Mouse (Mus musculus) heart, postnatal 14 days (tissue): Measurements from ENCODE around the gene Snx19. TPM values are rescaled to one million over a fixed set of nuclear protein-coding genes. Genes with fewer than 3 reads are reported as not detected.
A peak's percentile ranks its signal among the peaks of the same experiment; 100 is the strongest.

ENCODE experiments used
- DNase-seq, 2 experiments: peaks; one replicate each; pipeline ENCODE4 v3.0.0; 2021 to 2022
- intact Hi-C: fragments of 180-260 bp; cut with DNase I; formaldehyde crosslinking; loops from one replicate; pipeline ENCODE4 v1.15.1; 2025
- total RNA-seq, 2 experiments: library from RNA; stranded (reverse); gene quantifications; 2 replicates each; pipeline ENCODE4 v1.2.3; 2021

The Snx19 gene
- total RNA-seq, 2 experiments from 2014 or later: 24.6 to 26.9 TPM

DNA sequence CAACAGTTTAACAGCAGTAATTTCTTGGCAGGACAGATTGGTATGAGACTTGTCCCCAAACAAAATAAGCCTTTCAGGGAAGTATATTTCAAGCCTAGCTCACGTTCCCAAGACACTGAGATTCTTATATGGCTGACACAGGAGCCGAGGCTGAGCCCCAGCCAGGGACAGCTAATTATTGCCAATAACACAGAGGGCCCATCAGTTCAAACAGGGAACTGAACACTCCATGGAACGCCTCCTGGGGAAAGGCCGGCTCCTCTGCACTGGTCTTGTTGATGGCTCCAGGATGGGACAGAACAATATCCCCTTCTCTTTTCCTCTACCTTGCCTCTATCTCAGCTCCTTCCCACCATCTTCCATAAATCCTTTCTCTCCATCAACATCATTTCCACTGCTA, 53.1 kb downstream of the Snx19 start:
- no peak for DNase-seq
- intact Hi-C loops: loop anchor here (1.0 to 5.0 kb wide), 5 partner anchors 32 to 603 kb away; no protein-coding TSS in a partner anchor

DNA sequence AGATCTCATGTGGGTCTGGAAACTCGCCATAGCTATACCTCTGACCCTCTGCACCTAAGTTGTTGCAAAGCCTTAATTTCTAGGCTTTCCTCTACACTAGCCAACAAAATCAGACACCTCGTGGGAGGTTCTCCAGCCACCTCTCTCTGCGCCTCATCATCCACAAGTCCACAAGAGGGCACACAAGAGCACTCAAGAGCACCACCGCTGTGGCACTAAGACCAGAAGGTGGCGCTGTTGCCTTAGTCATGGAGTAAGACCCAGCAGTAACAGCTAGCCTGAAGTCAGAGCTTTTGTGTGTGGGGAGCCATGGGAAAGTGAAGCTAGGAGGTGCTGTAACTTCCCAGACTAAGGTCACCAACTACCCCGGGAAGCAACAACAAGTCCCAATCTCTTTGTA, 53.6 kb downstream of the Snx19 start:
- DNase-seq: peak; percentile 94 to 98
- intact Hi-C loops: loop anchor here (1.0 to 5.0 kb wide), 5 partner anchors 32 to 602 kb away; no protein-coding TSS in a partner anchor

DNA sequence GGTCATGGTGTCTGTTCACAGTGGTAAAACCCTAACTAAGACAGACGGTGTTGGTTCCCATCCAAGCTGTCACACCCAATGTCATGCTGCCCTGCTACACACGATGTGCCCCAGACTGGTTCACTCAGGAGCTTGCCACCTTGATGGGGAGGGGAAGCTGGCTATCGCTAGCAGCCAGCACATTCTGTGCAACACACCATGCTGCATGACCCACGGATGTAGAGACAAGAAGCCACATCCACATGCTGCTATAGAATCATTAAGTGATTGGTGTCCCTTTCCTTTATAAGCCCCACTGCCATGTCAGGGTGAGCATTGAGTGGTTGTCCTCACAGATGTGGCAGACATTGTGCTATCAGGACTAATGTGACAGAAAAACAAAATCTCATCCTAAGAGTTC, 55.2 kb downstream of the Snx19 start:
- intact Hi-C loops: loop anchor here (5.0 kb wide), 1 partner anchor 80 kb away; no protein-coding TSS in a partner anchor

DNA sequence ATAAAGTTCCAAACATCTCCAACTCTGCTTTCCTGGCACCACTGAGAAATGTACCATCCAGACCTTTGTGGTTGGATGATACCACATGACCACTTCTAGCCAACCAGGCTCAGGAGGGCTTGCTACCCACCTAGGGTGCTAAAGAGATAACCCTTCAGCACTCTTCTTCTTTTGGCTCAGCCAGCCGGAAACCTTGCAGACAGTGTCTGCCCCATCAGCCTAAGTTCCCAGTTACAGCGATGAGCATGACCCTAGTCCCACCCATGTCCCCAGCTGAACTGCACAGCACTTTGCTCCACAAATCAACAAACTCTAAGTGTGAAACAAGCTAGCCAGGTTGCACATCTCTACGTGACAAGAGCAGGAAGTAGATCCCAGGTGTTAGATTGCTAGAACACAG, 57.3 kb downstream of the Snx19 start:
- intact Hi-C loops: loop anchor here (5.0 kb wide), 1 partner anchor 78 kb away; no protein-coding TSS in a partner anchor
- DNase-seq: no peak

More for the DNA sequence above, 55.2 kb downstream of the Snx19 start:
- DNase-seq: no peak

DNA sequence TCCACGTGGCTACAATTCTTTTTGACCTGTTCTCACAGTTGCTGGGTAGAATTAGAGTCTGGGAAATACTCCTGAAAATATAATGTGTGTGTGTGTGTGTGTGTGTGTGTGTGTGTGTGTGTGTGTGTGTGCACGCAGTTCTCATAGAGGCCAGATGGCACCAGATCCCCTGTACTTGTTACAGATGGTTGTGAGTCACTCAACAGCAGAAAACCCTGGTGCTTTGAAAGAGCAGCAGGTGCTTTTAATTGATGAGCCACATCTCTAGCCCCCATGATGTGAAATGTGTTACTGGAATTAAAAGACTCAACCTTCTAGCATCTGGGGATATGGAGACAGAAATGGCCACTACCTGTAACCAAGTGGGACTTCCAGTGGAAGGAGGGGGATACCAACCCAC, 58.3 kb downstream of the Snx19 start:
- intact Hi-C loops: no loop called here
- no peak for DNase-seq

DNA sequence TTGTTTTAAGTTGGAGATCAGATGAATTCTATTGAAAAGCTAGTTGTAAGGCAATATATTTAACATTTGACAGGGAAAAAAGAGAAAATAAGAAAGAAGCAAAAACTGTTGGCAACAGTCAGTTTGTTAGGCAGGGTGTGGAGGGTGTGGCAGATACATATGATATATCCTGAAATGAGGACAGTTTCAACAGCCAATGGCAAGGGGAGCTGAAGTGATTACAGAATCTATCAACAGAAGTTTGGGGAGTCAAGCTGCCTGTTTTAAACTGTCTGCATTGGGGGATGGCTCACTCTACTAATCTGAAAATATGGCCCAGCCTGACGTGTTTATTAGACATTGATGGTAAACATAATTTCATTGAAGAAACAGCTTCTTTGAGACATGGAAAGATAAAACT, 61.5 kb downstream of the Snx19 start:
- no peak for DNase-seq
- intact Hi-C loops: no loop called here

DNA sequence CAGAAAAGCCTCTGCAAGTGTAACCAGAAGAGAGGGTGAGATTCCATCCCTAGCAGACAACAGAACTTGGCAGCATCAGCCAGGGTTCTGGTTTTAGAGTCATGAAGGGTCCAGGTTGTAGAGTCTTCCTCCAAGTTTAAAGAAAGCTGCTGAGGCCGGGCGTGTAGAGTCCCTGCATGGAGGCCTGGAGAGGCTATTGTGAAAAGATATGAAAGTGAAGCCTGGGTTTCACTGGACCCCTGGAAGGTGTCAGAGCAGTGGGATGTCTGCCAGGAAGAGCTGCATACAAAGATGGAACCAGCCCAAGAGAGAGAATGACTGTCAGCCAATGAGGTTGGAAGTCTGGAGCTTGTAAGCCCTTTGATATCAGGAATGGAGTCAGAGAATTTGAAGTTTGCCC, 67.5 kb downstream of the Snx19 start:
- intact Hi-C loops: no loop called here
- no peak for DNase-seq

DNA sequence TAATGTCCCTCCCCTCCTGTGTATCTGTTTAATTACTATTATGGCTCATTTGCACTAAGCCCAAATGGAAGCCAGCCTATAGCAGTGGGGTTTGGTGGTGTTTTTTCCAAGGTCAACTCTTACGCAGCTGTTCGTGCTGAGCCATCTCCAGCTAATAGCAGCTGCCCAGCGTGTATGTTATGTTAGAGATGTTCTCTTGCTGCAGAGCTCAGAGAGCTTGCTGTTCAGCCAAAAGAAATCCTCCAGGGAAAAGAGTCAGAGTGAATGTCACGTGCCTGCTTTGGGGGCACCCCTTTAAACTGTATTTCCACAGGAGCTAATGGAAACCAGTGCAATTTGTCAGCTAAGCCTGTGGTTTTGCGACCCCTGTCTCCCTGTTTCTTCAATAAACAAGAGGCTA, 82.1 kb downstream of the Snx19 start:
- DNase-seq: peak; percentile 21 to 25
- intact Hi-C loops: no loop called here

DNA sequence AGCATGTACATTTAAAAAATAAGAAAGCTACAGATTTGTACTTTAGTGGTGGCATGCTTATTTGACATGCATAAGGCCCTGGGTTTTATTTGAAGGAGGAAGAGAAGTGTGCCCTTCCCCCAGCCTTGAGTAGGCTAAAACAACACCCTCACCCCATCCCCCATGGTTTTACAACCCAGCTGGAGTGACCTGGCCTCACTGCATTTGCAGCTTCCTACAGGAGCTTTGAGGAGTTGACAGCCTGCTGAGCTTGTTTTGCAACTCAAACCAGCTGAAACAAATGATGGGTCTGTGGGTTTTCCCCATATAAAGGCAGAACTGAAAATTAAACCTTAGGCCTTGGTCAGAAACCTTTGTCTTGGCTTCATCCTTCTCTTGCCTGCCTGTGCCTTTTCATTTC, 89.0 kb downstream of the Snx19 start:
- intact Hi-C loops: no loop called here
- DNase-seq: no peak
